Mouse (Mus musculus): ENCODE results near the gene Ralgds.
A peak's percentile ranks its signal among the peaks of the same experiment; 100 is the strongest.
"Not testable (repeated sequence)": the region's sequence is repeated elsewhere in the genome, so short reads cannot be mapped to it uniquely, and the experiment has no call there.

Gene Ralgds

GRCm38 (mm10) chr2:28505795-28506194, 7.1 kb upstream of the Ralgds start, which contains the start of gene Gm10134:
Gene Gm10134 (plus strand): TSS chr2:28506095.
- no peak for DNase-seq (ENCODE audit: low spot score)

DNA sequence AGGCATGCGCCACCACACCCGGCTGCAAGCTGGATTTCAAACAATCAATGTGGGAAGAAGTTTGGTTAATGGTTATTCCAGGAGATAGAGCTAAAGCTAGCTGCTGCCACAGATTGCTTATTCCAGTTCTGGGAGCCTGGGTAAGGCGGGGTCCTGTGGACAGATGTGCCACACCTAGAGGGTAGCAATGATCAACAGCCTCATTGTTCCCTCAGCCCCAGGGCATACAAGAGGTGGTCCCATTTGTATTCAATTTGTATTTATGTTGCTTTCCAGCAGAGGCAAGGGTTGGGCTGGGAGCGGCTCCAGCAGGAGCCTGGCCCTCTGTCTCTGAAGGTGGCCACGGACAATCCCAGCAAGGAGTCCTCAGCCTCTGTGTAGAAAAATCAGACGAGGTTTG, 6.6 kb upstream of the Ralgds start:
- DNase-seq (ENCODE audit: low spot score): no peak

GRCm38 (mm10) chr2:28511600-28511999, 1.3 kb upstream of the Ralgds start:
- not testable (repeated sequence) for DNase-seq (ENCODE audit: low spot score)

- DNase-seq (ENCODE audit: low spot score): no peak
Observed at GRCm38 (mm10) chr2:28513431-28514370, 776 bp downstream of the Ralgds start.

DNA sequence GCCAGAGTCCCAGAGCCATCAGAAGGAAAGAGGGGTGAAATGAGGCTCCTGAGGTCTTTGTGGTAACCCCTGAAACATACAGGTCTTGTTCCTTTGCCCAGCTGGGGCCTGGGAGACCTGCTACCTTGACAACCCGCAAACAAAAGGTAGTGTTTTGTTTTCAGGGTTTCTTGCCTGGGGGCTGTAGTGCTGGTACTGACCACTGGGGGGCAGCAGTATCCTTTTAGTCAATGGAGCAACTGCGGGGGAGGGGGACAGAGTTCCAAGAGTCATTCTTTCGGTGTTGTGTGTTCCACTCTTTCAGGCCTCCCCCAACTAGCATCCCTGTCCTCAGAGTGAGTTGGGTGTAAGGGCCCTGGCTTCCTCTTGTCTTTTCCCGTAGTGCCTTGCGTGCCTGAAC, 1.6 kb downstream of the Ralgds start:
- DNase-seq (ENCODE audit: low spot score): peak; percentile 91

DNA sequence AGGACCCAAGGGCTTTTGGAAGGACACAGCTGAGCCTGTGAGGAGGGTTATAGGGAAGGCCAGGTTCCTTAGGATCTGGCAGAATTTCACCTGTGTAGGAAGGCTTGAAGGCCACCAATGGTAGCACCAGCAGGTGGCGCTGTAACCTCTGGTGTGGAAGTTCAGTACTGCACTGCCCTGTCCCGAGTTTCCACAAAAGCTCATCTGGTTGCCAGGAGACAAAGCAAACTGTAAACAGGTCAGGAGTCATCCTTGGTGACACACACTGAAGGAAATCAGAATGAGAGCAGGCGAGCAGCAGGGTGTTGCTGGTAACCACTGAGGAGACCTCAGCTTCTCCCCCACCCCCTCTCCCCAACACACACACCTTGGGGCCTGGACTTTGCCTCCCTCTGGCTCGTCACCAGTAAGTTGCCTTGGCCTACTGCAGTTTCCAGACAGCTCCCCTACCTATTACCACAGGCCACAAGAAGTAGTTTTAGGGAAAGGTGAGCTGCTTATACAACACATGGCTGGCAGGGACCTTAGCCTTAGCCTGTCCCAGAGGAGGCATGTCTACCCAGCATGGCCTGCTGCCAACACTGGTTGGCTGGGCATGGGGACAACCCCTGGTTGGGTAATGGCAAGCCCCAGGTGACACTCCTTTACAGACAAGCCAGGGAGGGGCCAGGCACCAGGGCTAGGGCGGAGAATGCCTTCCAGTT, 4.4 kb downstream of the Ralgds start:
- peak; percentile 87 for DNase-seq (ENCODE audit: low spot score)

DNA sequence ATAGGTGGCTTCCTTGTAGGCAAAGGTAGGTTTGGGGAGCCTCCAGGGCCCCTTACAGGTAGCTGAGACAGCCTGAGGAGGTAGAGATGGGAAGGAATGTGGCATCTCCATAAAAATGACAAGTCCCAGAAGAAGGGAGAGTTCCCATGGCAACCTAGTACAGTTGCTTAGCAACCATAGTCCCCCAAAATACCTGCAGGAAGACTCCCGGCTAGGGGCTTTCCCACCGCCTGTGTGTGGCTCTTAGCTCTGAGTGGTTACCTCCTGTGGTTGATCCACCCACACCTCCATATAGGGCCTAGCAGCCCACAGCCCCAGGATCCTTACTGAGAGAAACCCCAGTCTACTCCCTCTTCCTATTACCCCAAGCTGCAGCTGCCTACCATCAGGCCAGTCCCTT, 5.3 kb downstream of the Ralgds start:
- DNase-seq (ENCODE audit: low spot score): peak; percentile 80

DNA sequence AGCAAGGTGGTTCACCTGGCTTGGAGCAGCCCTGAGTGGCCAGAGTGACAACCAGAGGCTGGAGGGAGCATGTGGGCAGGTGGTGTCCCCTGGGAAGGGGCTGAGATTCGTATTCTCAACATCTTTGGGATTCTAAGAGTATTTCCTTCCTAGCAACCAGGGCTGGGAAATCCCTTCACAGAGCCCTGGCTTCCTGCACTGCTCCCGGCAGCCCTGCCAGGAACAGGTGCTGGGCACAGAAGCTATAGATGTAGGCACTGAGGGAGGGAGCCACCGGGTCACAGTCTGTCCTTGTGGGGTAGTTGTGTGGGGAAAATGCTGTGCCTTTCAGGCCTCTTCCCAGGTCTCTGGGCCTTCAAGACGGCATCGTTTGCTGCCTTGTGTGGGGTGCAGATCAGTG, 7.7 kb downstream of the Ralgds start:
- no peak for DNase-seq (ENCODE audit: low spot score)

DNA sequence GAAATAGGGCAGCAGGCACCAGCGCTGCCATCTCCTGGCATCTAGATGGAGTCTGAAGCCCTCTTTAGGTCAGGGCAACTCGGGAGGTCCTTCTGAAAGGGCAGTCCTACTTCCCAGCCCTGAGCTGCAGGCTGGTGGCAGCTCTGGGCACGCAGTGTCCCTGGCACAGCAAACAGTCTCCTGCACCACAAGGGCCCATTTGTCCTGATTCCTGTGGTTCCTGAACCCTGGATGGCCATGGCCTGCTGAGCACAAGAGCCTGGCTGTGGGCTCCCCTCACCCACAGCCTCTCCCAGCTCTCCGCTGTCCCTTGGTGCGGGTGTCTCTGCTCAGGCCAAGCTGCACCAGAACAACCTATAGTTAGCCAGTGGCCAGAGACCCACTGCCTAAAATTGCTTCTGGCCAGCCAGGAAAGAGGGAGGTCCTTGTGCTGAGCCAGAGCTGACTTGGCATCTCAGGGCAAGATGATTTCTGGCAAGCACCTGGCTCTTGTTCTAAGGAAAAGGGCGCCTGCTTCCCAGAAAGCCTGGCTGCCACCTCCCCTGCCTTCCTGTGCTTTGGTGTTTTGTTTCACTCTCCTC, 8.7 kb downstream of the Ralgds start:
- DNase-seq (ENCODE audit: low spot score): no peak

- DNase-seq (ENCODE audit: low spot score): no peak
Observed at GRCm38 (mm10) chr2:28522166-28522565, 9.2 kb downstream of the Ralgds start.

GRCm38 (mm10) chr2:28523643-28524117, 10.8 kb downstream of the Ralgds start:
- DNase-seq (ENCODE audit: low spot score): peak; percentile 28

- DNase-seq (ENCODE audit: low spot score): no peak
Observed at GRCm38 (mm10) chr2:28524406-28524805, 11.5 kb downstream of the Ralgds start.

DNA sequence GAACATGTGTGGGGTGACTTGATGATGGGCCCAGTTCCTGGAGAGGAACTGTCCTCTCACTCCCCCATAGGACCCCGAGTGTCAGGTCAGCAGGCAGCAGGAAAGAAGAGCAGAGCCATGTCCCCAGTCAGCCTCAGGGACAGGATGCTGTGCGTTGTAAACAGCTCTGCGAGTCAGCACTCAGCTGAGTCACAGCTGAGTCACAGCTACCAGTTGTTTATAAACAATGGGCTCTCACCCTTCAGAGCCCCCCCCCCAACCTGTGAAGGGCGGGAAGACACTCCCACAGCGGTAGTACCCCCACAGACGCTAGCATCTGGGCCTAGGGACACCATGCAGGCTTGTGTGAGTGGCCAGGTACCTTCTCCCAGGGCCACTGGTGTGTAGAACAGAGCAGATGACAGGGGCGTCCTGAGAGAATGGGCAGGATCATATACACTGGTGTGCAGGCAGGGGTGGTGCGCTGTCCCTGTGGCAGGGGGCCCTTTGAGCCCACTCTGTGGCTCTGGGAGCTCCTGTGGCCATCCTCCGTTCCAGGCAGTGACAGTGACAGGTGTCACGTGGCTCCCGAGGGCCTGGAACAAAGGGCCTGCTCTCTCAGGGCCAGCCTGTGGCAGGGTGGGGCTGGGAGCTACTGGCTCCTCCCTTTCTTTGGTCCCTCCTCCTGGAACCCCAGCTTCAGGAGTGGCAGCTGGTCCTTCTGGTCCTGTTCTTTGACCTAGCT, 12.5 kb downstream of the Ralgds start:
- peak; percentile 54 for DNase-seq (ENCODE audit: low spot score)

DNA sequence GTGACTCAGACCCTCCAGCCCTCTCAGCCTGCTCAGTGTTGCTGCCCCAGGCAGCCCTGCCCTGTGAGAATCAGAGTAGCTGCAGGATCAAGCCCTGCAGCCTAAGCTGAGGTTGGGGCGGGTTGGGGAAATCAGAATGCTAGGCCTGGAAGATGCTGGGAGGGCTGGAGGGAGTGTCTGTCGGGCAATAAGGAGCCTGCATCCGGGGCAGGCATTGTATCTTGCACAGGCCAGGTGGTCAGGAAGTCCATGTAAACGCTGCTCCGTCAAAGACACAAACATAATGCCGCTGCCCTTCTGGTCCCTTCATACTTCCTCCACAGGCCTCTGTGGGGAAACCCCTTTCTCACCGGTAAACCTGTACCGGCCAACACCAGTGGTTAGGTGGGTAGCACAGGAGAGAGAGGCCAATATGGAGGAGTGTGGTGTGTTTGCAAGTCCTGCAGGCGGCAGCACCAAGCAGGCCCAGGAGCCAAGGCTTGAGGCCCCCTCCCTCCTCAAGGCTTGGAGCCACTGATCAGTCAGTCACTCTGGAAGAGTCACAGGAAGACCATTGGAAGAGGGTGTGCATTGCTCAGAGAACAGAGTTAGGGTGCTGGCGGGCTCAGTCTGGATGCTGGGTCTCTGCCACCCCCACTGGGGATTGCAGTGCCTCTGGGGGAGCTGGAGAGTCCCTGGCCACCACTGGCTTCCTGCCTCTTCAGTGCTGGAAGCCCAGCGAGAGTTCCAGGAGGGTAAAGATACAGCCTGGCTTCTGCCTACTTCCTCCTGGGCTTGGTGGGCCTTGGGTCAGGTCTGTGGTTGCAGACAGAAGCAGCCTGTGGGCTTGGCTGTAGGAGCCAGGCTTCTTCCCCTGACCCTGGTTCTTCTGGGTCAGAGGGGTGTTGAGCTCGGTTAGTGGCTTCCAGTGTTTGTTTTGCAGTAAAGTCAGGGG, 13.3 kb downstream of the Ralgds start:
- peak; percentile 56 for DNase-seq (ENCODE audit: low spot score)

- DNase-seq (ENCODE audit: low spot score): no peak
Observed at GRCm38 (mm10) chr2:28527436-28528353, 14.8 kb downstream of the Ralgds start.

DNA sequence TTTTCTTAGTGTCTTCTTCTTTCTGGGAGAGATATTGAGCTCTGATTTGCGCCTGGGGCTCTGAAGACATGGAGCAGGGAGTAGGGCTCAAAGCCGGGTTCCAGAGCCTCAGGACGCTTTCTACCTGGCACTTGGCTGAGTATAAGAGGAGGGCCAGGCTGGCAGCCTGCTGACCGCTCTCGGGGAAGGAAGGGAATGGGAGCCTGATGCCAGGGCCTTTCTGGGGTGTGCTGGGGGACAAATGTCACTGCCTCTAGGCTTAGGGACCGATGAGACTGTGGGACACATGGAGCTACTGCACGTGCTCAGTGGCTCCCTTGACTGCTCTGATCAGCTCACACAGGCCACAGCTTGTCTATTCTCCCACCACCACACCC, 15.4 kb downstream of the Ralgds start:
- no peak for DNase-seq (ENCODE audit: low spot score)

DNA sequence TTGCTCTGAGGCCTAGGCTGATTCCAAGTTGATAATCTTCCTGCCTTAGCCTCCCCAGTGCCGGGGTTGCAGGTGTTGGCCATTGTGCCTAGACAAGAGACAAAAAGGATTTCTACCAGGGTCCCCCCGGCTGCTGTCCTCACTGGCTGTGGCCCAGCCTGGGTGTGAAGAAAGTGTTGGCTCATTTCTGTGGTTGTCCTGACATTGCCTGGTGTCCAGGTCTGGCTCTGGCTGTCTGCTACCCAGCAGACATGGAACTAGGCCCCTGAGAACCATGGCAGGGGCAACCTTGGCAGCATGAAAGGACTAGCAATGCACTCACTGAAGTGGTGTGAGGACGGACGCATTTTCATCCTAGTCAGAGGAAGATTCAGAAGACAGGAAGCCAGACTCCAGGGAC, 16.9 kb downstream of the Ralgds start:
- no peak for DNase-seq (ENCODE audit: low spot score)

DNA sequence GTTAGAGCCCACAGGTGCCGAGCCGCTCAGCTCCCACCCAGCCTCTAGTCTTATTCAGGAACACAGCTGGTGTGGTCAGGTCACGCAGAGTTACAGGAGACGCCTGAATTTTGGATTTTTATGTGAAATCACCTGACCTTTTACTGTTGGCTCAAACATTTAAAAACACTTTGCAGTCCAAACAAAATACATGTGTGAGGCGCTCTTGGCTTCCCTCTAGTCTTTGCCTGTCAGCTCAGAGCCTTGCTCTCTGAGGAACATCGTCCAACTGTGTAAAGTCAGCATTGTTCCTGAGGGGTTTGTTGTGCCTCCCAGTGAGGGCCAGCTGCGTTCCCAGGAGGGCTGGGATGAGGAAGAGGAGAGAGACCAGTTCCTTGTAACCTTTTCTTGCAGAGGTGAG, 17.4 kb downstream of the Ralgds start:
- DNase-seq (ENCODE audit: low spot score): no peak

GRCm38 (mm10) chr2:28532938-28533771, 20.2 kb downstream of the Ralgds start:
- DNase-seq (ENCODE audit: low spot score): peak; percentile 83
